Mouse (Mus musculus): ENCODE measurements around the gene Paqr7.

DNA sequence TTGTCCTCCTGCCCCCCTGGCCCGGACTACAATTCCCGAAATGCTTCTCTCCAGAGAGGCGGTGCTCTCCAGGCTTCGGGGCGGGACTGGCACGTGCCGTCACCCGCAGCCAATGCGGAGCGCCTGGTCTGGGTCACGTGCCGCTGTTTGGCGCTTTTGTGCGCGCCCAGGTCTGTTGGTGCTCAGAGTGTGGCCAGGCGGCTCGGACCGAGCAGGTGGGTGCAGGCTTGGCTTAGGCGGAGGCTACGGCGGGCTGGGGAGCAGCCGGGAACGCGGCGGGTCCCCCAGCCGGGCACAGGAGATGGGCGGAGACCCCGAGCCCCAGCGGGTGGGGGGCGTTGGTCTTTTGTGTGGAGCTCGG lies 28.3 kb upstream of the Paqr7 start, which contains the start of gene Stmn1:
- TF ChIP-seq NRF1 (IDR thresholded peaks at IDR 0.05; ENCODE audit: insufficient read depth, low read depth, low read length, poor library complexity, severe bottlenecking) (peak; percentile 40; the same call in 1 of the 2 replicates), TCF12 (IDR thresholded peaks at IDR 0.05; ENCODE audit: low read depth, low read length) (no peak), POLR2A (IDR thresholded peaks at IDR 0.05; ENCODE audit: control insufficient read depth in 1 of 2, insufficient read depth in 1 of 2, low read depth in 1 of 2, low read length in 2 of 2, poor library complexity in 1 of 2) (peak; percentile 97 to 98), EP300 (IDR thresholded peaks at IDR 0.05; ENCODE audit: low read depth in 1 of 2, low read length in 2 of 2) (no peak), ZNF384 (IDR thresholded peaks at IDR 0.05; ENCODE audit: low read depth, low read length) (no peak), CTCF (IDR thresholded peaks at IDR 0.05 in 2 of 3, conservative IDR thresholded peaks at IDR 0.05 in 1 of 3; ENCODE audit: control insufficient read depth in 1 of 3, insufficient read depth in 1 of 3, low read depth in 2 of 3, low read length in 3 of 3, poor library complexity in 1 of 3, severe bottlenecking in 1 of 3) (no peak), ZMIZ1 (IDR thresholded peaks at IDR 0.05; ENCODE audit: low read depth, low read length) (peak; percentile 80; the same call in 1 of the 2 replicates), E2F4 (IDR thresholded peaks at IDR 0.05; ENCODE audit: borderline replicate concordance, low read depth, low read length) (peak; percentile 3; the same call in 1 of the 2 replicates), POLR2AphosphoS5 (IDR thresholded peaks at IDR 0.05; ENCODE audit: borderline replicate concordance, low read depth, low read length) (peak; percentile 69; the same call in 1 of the 2 replicates), SMC3 (IDR thresholded peaks at IDR 0.05; ENCODE audit: low read depth, low read length) (no peak), GATA1 (IDR thresholded peaks at IDR 0.05; ENCODE audit: low read depth, low read length) (no peak), UBTF (IDR thresholded peaks at IDR 0.05; ENCODE audit: borderline replicate concordance, insufficient read depth, low read depth, low read length) (no peak), JUND (IDR thresholded peaks at IDR 0.05; ENCODE audit: low read depth, low read length) (no peak), TAL1 (IDR thresholded peaks at IDR 0.05; ENCODE audit: low read length) (no peak)

All from MEL (cell line).